Mouse (Mus musculus): ENCODE measurements around the gene Cdc42se1. TPM values are rescaled to one million over a fixed set of nuclear protein-coding genes. Genes with fewer than 3 reads are reported as not detected.

The Cdc42se1 gene
- polyA plus RNA-seq, 1 experiment from 2014 or later, result 111 TPM

DNA sequence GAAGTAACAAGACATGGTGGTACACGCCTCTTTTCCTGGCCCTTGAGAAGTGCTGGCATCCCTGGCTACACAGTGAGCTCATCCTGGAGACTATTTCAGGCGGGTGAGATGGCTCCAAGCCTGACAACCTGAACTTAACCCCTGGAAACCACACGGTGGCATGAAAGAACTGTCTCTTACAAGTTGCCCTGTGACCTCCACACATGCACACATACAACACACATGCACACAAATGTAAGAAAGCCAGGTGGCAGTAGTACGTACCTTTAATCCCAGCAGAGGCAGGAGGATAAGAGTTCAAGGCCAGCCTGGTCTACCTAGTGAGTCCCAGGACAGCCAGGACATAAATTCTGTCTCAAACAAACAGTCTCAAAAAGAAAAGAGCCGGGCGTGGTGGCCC lies 10.5 kb downstream of the Cdc42se1 start:
- Histone ChIP-seq H3K27me3 (replicated peaks; ENCODE audit: control insufficient read depth, insufficient read depth, low read length) (no peaks in the 10 kb centered on the region), H3K36me3 (ENCODE audit: control insufficient read depth, insufficient read depth, low read length) (peaks cover 47% of the 10 kb centered on the region), H3K4me3 (ENCODE audit: low read depth, low read length) (no peak overlapping the region), H3K4me1 (ENCODE audit: control insufficient read depth, insufficient read depth, low read length) (no peaks in the 10 kb centered on the region), H3K9me3 (ENCODE audit: control insufficient read depth, low read length) (no peaks in the 10 kb centered on the region), H3K9ac (ENCODE audit: low read depth, low read length) (no peak overlapping the region), H3K4me2 (ENCODE audit: low read depth, low read length) (no peak overlapping the region), H3K27ac (replicated peaks; ENCODE audit: low read depth, low read length) (no peak overlapping the region)
- no peak; the same call in 1 of the 2 replicates for ATAC-seq (ENCODE audit: low read depth)
- DNase-seq (ENCODE audit: low spot score), result no peak
- 87% methylated on average over 6 of the region's 6 CpGs for WGBS

DNA sequence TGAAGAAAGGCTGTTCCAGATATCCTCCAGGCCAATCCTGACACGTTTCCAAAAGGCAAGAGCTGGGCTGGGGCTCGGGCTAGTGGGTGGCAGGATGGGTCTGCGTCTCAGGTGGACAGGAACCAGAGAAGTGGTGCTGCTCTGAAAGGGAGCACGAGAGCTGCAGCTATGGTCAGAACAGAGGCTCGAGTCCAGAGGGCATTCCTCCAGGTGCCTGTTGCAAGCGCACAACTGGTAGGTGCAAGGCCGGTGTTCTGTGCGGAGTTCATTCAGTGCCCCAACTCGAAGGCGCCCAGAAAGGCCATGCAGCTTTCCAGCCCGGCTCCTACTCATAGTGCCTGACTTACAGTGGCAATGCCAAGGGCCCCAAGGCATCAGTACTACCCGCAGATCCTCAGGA lies 11.4 kb downstream of the Cdc42se1 start:
- Histone ChIP-seq H3K4me3 (ENCODE audit: low read depth, low read length) (no peak overlapping the region), H3K27me3 (replicated peaks; ENCODE audit: control insufficient read depth, insufficient read depth, low read length) (no peaks in the 10 kb centered on the region), H3K36me3 (ENCODE audit: control insufficient read depth, insufficient read depth, low read length) (peaks cover 38% of the 10 kb centered on the region), H3K4me2 (ENCODE audit: low read depth, low read length) (no peak overlapping the region), H3K4me1 (ENCODE audit: control insufficient read depth, insufficient read depth, low read length) (no peaks in the 10 kb centered on the region), H3K9me3 (ENCODE audit: control insufficient read depth, low read length) (no peaks in the 10 kb centered on the region), H3K9ac (ENCODE audit: low read depth, low read length) (no peak overlapping the region), H3K27ac (replicated peaks; ENCODE audit: low read depth, low read length) (no peak overlapping the region)
- ATAC-seq (ENCODE audit: low read depth), result no peak
- WGBS, result 83% methylated on average over 12 of the region's 12 CpGs
- DNase-seq (ENCODE audit: low spot score), result no peak

- Histone ChIP-seq H3K4me2 (ENCODE audit: low read depth, low read length) (peak overlapping the region; percentile 29), H3K36me3 (ENCODE audit: control insufficient read depth, insufficient read depth, low read length) (peaks cover 38% of the 10 kb centered on the region), H3K9ac (ENCODE audit: low read depth, low read length) (0 out of 2 replicates have a peak overlapping the region, but pooled peaks have one; percentile 2), H3K27me3 (replicated peaks; ENCODE audit: control insufficient read depth, insufficient read depth, low read length) (no peaks in the 10 kb centered on the region), H3K4me3 (ENCODE audit: low read depth, low read length) (no peak overlapping the region), H3K27ac (replicated peaks; ENCODE audit: low read depth, low read length) (no peak overlapping the region), H3K9me3 (ENCODE audit: control insufficient read depth, low read length) (no peaks in the 10 kb centered on the region), H3K4me1 (ENCODE audit: control insufficient read depth, insufficient read depth, low read length) (no peaks in the 10 kb centered on the region)
- peak; percentile 35; the same call in 1 of the 2 replicates for ATAC-seq (ENCODE audit: low read depth)
- 31% methylated on average over 13 of the region's 17 CpGs for WGBS
- DNase-seq (ENCODE audit: low spot score), result no peak
Observed at GRCm38 (mm10) chr3:95240900-95241299, 12.4 kb downstream of the Cdc42se1 start.

- 78% methylated on average over 7 of the region's 7 CpGs for WGBS
- Histone ChIP-seq H3K27me3 (replicated peaks; ENCODE audit: control insufficient read depth, insufficient read depth, low read length) (no peaks in the 10 kb centered on the region), H3K36me3 (ENCODE audit: control insufficient read depth, insufficient read depth, low read length) (peaks cover 32% of the 10 kb centered on the region), H3K4me2 (ENCODE audit: low read depth, low read length) (peak within 1 kb of the TSS; percentile 29), H3K9ac (ENCODE audit: low read depth, low read length) (peak within 1 kb of the TSS; percentile 2; the same call in 1 of the 2 replicates), H3K27ac (replicated peaks; ENCODE audit: low read depth, low read length) (no peak within 1 kb of the TSS), H3K4me3 (ENCODE audit: low read depth, low read length) (no peak within 1 kb of the TSS), H3K4me1 (ENCODE audit: control insufficient read depth, insufficient read depth, low read length) (no peaks in the 10 kb centered on the region), H3K9me3 (ENCODE audit: control insufficient read depth, low read length) (no peaks in the 10 kb centered on the region)
- DNase-seq (ENCODE audit: low spot score), result no peak
- no peak for ATAC-seq (ENCODE audit: low read depth)
Observed at GRCm38 (mm10) chr3:95241498-95241897, 13.0 kb downstream of the Cdc42se1 start, which contains the start of gene Gm128. Gene Gm128 (minus strand): TSS chr3:95241598.

GRCm38 (mm10) chr3:95243086-95243485 lies 14.6 kb downstream of the Cdc42se1 start:
- no peak for ATAC-seq (ENCODE audit: low read depth)
- Histone ChIP-seq H3K4me3 (ENCODE audit: low read depth, low read length) (no peak overlapping the region), H3K27ac (replicated peaks; ENCODE audit: low read depth, low read length) (no peak overlapping the region), H3K36me3 (ENCODE audit: control insufficient read depth, insufficient read depth, low read length) (peaks cover 20% of the 10 kb centered on the region; the same call in 1 of the 2 replicates), H3K4me1 (ENCODE audit: control insufficient read depth, insufficient read depth, low read length) (no peaks in the 10 kb centered on the region), H3K9ac (ENCODE audit: low read depth, low read length) (no peak overlapping the region), H3K4me2 (ENCODE audit: low read depth, low read length) (no peak overlapping the region), H3K9me3 (ENCODE audit: control insufficient read depth, low read length) (no peaks in the 10 kb centered on the region), H3K27me3 (replicated peaks; ENCODE audit: control insufficient read depth, insufficient read depth, low read length) (no peaks in the 10 kb centered on the region)
- DNase-seq (ENCODE audit: low spot score), result no peak
- 82% methylated on average over 2 of the region's 2 CpGs for WGBS

GRCm38 (mm10) chr3:95246465-95247231 lies 18.1 kb downstream of the Cdc42se1 start:
- Histone ChIP-seq H3K27me3 (replicated peaks; ENCODE audit: control insufficient read depth, insufficient read depth, low read length) (no peaks in the 10 kb centered on the region), H3K4me3 (ENCODE audit: low read depth, low read length) (no peak overlapping the region), H3K4me1 (ENCODE audit: control insufficient read depth, insufficient read depth, low read length) (no peaks in the 10 kb centered on the region), H3K9me3 (ENCODE audit: control insufficient read depth, low read length) (no peaks in the 10 kb centered on the region), H3K4me2 (ENCODE audit: low read depth, low read length) (no peak overlapping the region), H3K27ac (replicated peaks; ENCODE audit: low read depth, low read length) (no peak overlapping the region), H3K36me3 (ENCODE audit: control insufficient read depth, insufficient read depth, low read length) (0 out of 2 replicates have a peak, but pooled peaks cover 16% of the 10 kb centered on the region), H3K9ac (ENCODE audit: low read depth, low read length) (no peak overlapping the region)
- peak; percentile 42 for DNase-seq (ENCODE audit: low spot score)
- WGBS, result 72% methylated on average over 5 of the region's 5 CpGs
- ATAC-seq (ENCODE audit: low read depth), result no peak

- Histone ChIP-seq H3K9me3 (ENCODE audit: control insufficient read depth, low read length) (no peaks in the 10 kb centered on the region), H3K27me3 (replicated peaks; ENCODE audit: control insufficient read depth, insufficient read depth, low read length) (no peaks in the 10 kb centered on the region), H3K36me3 (ENCODE audit: control insufficient read depth, insufficient read depth, low read length) (peaks cover 21% of the 10 kb centered on the region; the same call in 1 of the 2 replicates), H3K4me1 (ENCODE audit: control insufficient read depth, insufficient read depth, low read length) (no peaks in the 10 kb centered on the region), H3K9ac (ENCODE audit: low read depth, low read length) (no peak overlapping the region), H3K4me2 (ENCODE audit: low read depth, low read length) (no peak overlapping the region), H3K27ac (replicated peaks; ENCODE audit: low read depth, low read length) (no peak overlapping the region), H3K4me3 (ENCODE audit: low read depth, low read length) (no peak overlapping the region)
- no peak for ATAC-seq (ENCODE audit: low read depth)
- 71% methylated on average over 1 of the region's 1 CpGs for WGBS
- DNase-seq (ENCODE audit: low spot score), result no peak
Observed at GRCm38 (mm10) chr3:95247660-95248336, 19.3 kb downstream of the Cdc42se1 start.

DNA sequence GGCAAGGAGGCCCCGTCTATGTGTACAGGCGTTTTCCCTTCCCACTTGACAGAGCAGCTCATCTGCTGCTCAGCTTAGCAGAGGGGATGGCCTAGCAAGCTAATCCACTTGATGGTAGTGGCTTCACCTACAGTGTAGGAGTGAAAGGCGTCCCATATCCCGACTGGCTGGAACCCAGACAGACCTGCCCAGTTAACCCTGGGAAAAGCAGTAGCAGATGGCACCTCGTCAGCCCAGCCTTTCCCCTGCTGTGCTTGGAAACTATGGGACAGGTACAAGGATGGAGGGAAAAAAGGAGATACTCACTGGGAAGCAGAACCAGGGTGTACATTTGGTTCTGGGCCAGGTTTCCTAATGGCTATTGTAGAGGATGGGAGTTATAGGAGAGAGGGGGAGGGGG lies 21.8 kb downstream of the Cdc42se1 start:
- 64% methylated on average over 5 of the region's 5 CpGs for WGBS
- Histone ChIP-seq H3K4me3 (ENCODE audit: low read depth, low read length) (0 out of 2 replicates have a peak overlapping the region, but pooled peaks have one; percentile 3), H3K4me1 (ENCODE audit: control insufficient read depth, insufficient read depth, low read length) (no peaks in the 10 kb centered on the region), H3K27ac (replicated peaks; ENCODE audit: low read depth, low read length) (peak overlapping the region; percentile 33), H3K9ac (ENCODE audit: low read depth, low read length) (no peak overlapping the region), H3K4me2 (ENCODE audit: low read depth, low read length) (peak overlapping the region; percentile 28; the same call in 1 of the 2 replicates), H3K27me3 (replicated peaks; ENCODE audit: control insufficient read depth, insufficient read depth, low read length) (no peaks in the 10 kb centered on the region), H3K9me3 (ENCODE audit: control insufficient read depth, low read length) (no peaks in the 10 kb centered on the region), H3K36me3 (ENCODE audit: control insufficient read depth, insufficient read depth, low read length) (peaks cover 33% of the 10 kb centered on the region)
- DNase-seq (ENCODE audit: low spot score), result no peak
- ATAC-seq (ENCODE audit: low read depth), result no peak

Data from embryonic facial prominence, embryonic 14.5 days (tissue).